Mouse (Mus musculus) layer of hippocampus, postnatal 25 days (tissue): ENCODE results near the gene Gtf2i. TPM values are rescaled to one million over a fixed set of nuclear protein-coding genes. Genes with fewer than 3 reads are reported as not detected.

Experiments used
- DNase-seq, 2 experiments: peaks; one replicate each; pipeline ENCODE4 v3.0.0; 2022; ENCODE audit warnings: mixed read lengths in 2 of 2, low spot score in 1 of 2; ENCODE audit errors: extremely low spot score in 1 of 2
- microRNA-seq, 2 experiments: library from miRNA; unstranded; fragments of <30 nt; microRNA quantifications; one replicate each; pipeline ENCODE4 v1.2.0; 2021
- total RNA-seq, 2 experiments: library from RNA; stranded (reverse); gene quantifications; 2 replicates each; pipeline ENCODE4 v1.2.3; 2021

Gtf2i gene
- total RNA-seq, 2 experiments from 2014 or later: 216 to 223 TPM

GRCm38 (mm10) chr5:134225110-134225901 lies 89.3 kb downstream of the Gtf2i start:
- DNase-seq: no peak

DNA sequence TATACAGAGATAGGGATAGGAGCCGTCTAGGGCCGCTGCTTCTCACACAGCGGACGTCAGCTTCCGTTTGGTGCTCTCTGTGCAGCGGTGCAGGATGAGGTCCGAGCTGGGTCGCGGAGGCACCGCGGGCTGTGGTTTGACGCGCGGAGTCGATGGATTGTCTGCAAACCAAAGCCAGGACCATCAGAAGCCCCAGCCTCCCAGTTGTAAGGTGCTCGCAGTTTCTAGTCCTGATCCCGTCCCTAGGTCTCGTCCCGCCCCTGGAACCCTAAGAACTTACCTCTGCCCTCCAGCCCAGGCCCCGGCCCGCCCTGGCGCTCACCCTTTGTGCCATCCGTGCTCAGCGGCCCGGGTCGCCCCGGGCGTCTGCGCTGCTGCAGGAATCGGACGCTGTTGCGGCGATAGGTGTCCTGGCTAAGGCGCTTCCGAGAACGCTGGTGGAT lies 92.8 kb downstream of the Gtf2i start:
- DNase-seq: no peak

- no peak for DNase-seq
Measured at GRCm38 (mm10) chr5:134221278-134221677, 93.3 kb downstream of the Gtf2i start.

DNA sequence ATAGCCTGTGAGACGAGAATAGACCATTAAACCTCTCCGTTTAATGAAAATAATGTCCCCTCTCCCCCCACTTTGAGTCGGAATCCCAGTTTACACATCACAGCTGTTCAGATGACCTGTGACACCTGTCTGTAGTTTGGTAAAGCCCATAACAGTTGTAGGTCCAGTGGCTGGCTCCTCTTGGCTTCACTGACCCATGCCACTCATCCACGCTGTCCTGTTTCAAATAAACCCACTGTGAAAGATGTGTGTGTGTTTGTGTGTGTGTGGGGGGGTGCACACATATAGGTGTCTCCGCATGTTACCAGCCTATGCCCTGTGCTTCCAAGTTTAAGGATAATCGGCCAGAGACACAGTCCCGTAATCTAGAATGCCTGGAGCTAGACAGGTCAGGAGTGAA lies 96.7 kb downstream of the Gtf2i start:
- no peak for DNase-seq

- no peak for DNase-seq
Measured at GRCm38 (mm10) chr5:134214021-134214806, 100.3 kb downstream of the Gtf2i start.

DNA sequence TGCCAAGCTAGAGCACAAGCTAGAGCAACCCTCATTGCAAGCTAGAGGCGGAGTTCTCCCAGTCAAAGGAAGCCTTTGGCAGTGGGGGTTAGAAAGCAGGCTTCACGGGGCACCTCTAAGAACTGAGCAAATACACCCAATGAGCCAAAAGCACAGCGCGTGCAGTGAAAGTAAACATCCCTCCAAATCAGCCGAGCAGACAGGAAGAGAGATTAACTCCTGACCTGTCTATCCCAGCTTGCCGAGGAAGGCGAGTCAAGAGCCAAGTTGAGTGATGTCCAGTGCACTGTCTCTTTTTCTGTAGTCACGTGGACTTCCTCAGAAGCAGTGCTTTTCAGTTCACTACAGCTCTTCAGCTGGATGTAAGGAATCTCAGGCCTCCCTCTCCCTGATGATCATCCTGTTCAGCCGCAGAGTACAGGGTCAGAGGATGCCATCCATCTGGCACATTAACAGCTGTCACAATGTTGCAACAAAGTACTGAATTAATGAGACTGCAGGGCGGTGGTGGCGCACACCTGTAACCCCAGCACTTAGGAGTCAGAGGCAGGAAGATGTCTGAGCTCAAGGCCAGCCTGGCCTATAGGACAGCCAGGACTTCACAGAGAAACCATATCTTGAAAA lies 104.5 kb downstream of the Gtf2i start:
- no peak for DNase-seq

- no peak for DNase-seq
Measured at GRCm38 (mm10) chr5:134206721-134207120, 107.8 kb downstream of the Gtf2i start.

DNA sequence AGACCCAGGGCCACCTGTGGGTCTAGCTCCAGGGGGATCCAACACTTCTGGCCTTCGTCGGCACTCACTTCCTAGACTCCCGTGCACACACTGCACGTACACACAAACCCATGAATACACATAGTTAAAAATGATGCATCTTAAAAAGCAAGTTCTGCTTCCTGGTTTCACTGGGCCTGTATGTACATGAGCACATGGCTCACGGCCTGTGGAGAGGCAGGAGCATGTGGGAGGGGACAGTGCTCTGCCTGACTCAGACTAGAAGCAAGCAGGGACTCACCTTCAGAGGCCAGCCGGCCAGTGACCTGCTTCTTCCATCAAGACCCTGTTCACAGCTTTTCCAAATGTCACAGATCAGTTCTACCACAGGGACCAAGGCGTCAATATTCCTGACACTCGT lies 120.9 kb downstream of the Gtf2i start:
- DNase-seq: no peak

DNA sequence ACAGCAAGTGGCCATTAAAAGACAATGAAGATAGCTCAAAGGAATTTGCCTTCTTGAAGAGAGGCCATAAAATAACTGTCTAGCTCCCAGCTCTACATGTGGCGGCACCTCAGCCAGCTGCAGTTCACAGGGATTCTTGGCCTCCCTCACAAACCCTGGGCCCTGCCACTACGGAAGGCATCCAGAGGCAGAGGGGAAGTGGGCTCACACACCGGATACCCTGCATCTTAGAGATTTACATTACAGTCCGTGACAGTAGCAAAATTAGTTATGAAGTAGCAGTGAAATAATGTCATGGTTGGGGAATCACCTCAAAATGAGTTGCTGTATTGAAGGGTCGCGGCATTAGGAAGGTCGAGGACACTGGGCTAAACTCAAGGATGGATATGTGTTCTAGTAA lies 126.0 kb downstream of the Gtf2i start:
- no peak for DNase-seq

Small RNAs within 50 kb of the gene (microRNA-seq; reads per million reads assigned to microRNA genes)
- gene Mir3965: 0 reads per million in 2 experiments

Other genes with a start within 250 kb of the Gtf2i start
- gene Castor2, start 215.0 kb downstream of the Gtf2i start, total RNA-seq: 10 to 100 TPM; 64.5 to 69.2 TPM
- 10 to 100 TPM; 14.0 to 15.7 TPM for gene Rcc1l, start 138.0 kb downstream of the Gtf2i start, total RNA-seq
- 10 to 100 TPM; 14.8 to 15.4 TPM for gene Gtf2ird2, start 130.7 kb downstream of the Gtf2i start, total RNA-seq
- gene Ncf1, start 85.1 kb downstream of the Gtf2i start, total RNA-seq: 1 to 10 TPM; 5.5 to 7.8 TPM
- gene Gtf2ird1, start 142.0 kb upstream of the Gtf2i start, total RNA-seq: 10 to 100 TPM; 23.1 to 29.9 TPM
- gene Clip2, start 237.7 kb upstream of the Gtf2i start, total RNA-seq: 100 to 1,000 TPM in 1 of 2 experiments, 10 to 100 TPM in 1; 99.8 to 101 TPM
- 1 to 10 TPM; 5.1 to 6.7 TPM for gene Syna, start 245.4 kb upstream of the Gtf2i start, total RNA-seq